20 mouse cellular contexts compared by ENCODE assay signal in the genomic region with DNA sequence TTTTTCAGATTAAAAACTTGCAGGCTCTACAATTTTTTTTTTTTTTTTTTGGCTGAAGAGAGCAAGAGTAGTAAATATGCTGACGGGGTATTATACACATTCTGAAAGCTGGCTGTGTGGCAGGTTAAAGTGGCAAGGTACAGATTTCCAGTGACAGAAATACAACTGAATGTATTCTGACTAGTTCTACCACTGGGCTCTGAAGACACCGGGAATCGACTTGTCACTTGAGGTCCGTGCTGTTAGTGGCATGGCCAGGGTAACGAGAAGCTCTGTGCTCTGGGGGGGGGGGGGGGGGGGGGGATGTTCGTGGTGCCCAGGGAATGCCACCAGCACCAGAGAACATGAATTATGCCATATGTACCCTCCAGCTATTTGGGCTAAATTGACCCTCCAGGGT.
A peak's percentile ranks its signal among the peaks of the same experiment; 100 is the strongest.
DNase-seq lines count a peak whose midpoint lies in the region; ATAC-seq and TF ChIP-seq lines count a peak whose summit lies in the region.
"Had no signal": no experiment of that assay in that cellular context is flagged by ENCODE, and none has a peak within 500 bp of the region (broad histone marks: within the 10 kb centered on the region; RNA-seq: fewer than 3 reads in every experiment).

No protein-coding gene starts in this region.

- no peaks in the 10 kb centered on the region for H3K36me3 ChIP-seq in forebrain, postnatal 0 days (ENCODE audit: insufficient read depth)
- H3K36me3 ChIP-seq in forebrain, embryonic 14.5 days (ENCODE audit: control insufficient read depth, insufficient read depth, low read length): no peaks in the 10 kb centered on the region
- H3K36me3 ChIP-seq in CH12.LX (replicated peaks in 1 of 2; ENCODE audit: control insufficient read depth in 1 of 2, insufficient read depth in 1 of 2, low read length in 1 of 2): no peaks in the 10 kb centered on the region
- H3K36me3 ChIP-seq in embryonic facial prominence, embryonic 10.5 days (replicated peaks): no peaks in the 10 kb centered on the region
- no peaks in the 10 kb centered on the region for H3K36me3 ChIP-seq in midbrain, embryonic 15.5 days (replicated peaks)
- H3K36me3 ChIP-seq in kidney, embryonic 15.5 days: no peaks in the 10 kb centered on the region
- H3K36me3 ChIP-seq in intestine, embryonic 15.5 days: no peaks in the 10 kb centered on the region
- H3K36me3 ChIP-seq: embryonic facial prominence, embryonic 13.5 days; heart, embryonic 15.5 days; liver, embryonic 13.5 days had no signal

- DNase-seq in forebrain, postnatal 0 days: peak; percentile 14
- no peak for DNase-seq in forebrain, embryonic 14.5 days (ENCODE audit: low spot score)
- no peak for DNase-seq in CH12.LX (ENCODE audit: extremely low read depth)
- DNase-seq in embryonic facial prominence, embryonic 10.5 days (ENCODE audit: low spot score): no peak
- DNase-seq: adrenal gland, adult 2 months; cerebellum, adult 18-20 months; gastrocnemius, adult 2 months; heart, postnatal 36 days; kidney, postnatal 4 days; liver, embryonic 13.5 days; lung, adult 2 months; lung, postnatal 14 days; right cerebral cortex, postnatal 14 days; spleen, adult 18-20 months had no signal

- no peaks in the 10 kb centered on the region for H3K79me2 ChIP-seq in CH12.LX (replicated peaks; ENCODE audit: control insufficient read depth, extremely low read depth, insufficient read depth, poor library complexity, severe bottlenecking)

- no peaks in the 10 kb centered on the region for H3K9me3 ChIP-seq in forebrain, postnatal 0 days (ENCODE audit: low read length)
- no peaks in the 10 kb centered on the region for H3K9me3 ChIP-seq in forebrain, embryonic 14.5 days (replicated peaks; ENCODE audit: control insufficient read depth, low read length)
- no peaks in the 10 kb centered on the region for H3K9me3 ChIP-seq in CH12.LX (replicated peaks; ENCODE audit: low read length)
- no peaks in the 10 kb centered on the region for H3K9me3 ChIP-seq in embryonic facial prominence, embryonic 10.5 days
- H3K9me3 ChIP-seq in midbrain, embryonic 15.5 days: no peaks in the 10 kb centered on the region
- H3K9me3 ChIP-seq in kidney, embryonic 15.5 days (replicated peaks): no peaks in the 10 kb centered on the region
- H3K9me3 ChIP-seq in intestine, embryonic 15.5 days: no peaks in the 10 kb centered on the region
- H3K9me3 ChIP-seq: embryonic facial prominence, embryonic 13.5 days; heart, embryonic 15.5 days; liver, embryonic 13.5 days had no signal

- dilution Hi-C loops in CH12.LX (cut with MboI; ENCODE audit: extremely low pct_ligation_motif_present, extremely low pct_unique_long_range_greater_than_20kb, low sequenced_read_pairs): no loop called here

- in situ Hi-C loops in CH12.LX (cut with MboI; ENCODE audit: low pct_ligation_motif_present, low pct_unique_long_range_greater_than_20kb, low sequenced_read_pairs): loop anchor here (25.0 kb wide), 1 partner anchor 337 kb away; no protein-coding TSS in a partner anchor

- H3K9ac ChIP-seq in forebrain, postnatal 0 days: no peak overlapping the region
- no peak overlapping the region for H3K9ac ChIP-seq in forebrain, embryonic 14.5 days (ENCODE audit: low read length)
- H3K9ac ChIP-seq in CH12.LX (ENCODE audit: insufficient read depth, low read depth): no peak overlapping the region
- H3K9ac ChIP-seq in midbrain, embryonic 15.5 days: 0 out of 2 replicates have a peak overlapping the region, but pooled peaks have one; percentile 8
- H3K9ac ChIP-seq in kidney, embryonic 15.5 days: no peak overlapping the region
- H3K9ac ChIP-seq in intestine, embryonic 15.5 days: no peak overlapping the region
- H3K9ac ChIP-seq: embryonic facial prominence, embryonic 13.5 days; heart, embryonic 15.5 days; liver, embryonic 13.5 days had no signal

- no peaks in the 10 kb centered on the region for H3K27me3 ChIP-seq in forebrain, postnatal 0 days (ENCODE audit: insufficient read depth, low read length)
- no peaks in the 10 kb centered on the region for H3K27me3 ChIP-seq in forebrain, embryonic 14.5 days (replicated peaks; ENCODE audit: control insufficient read depth, insufficient read depth, low read length)
- no peaks in the 10 kb centered on the region for H3K27me3 ChIP-seq in CH12.LX (replicated peaks)
- no peaks in the 10 kb centered on the region for H3K27me3 ChIP-seq in embryonic facial prominence, embryonic 10.5 days (replicated peaks; ENCODE audit: low read depth, poor library complexity, severe bottlenecking)
- no peaks in the 10 kb centered on the region for H3K27me3 ChIP-seq in midbrain, embryonic 15.5 days (replicated peaks)
- H3K27me3 ChIP-seq in kidney, embryonic 15.5 days: no peaks in the 10 kb centered on the region
- no peaks in the 10 kb centered on the region for H3K27me3 ChIP-seq in intestine, embryonic 15.5 days (replicated peaks)
- H3K27me3 ChIP-seq: embryonic facial prominence, embryonic 13.5 days; heart, embryonic 15.5 days; liver, embryonic 13.5 days had no signal

- no peak for ATAC-seq in forebrain, postnatal 0 days
- no peak for ATAC-seq in forebrain, embryonic 14.5 days
- peak; percentile 54; the same call in 1 of the 2 replicates for ATAC-seq in midbrain, embryonic 15.5 days (replicated peaks)
- ATAC-seq in kidney, embryonic 15.5 days (replicated peaks; ENCODE audit: low FRiP score): no peak
- ATAC-seq in intestine, embryonic 15.5 days: no peak

- no peak for TF ChIP-seq CTCF in forebrain, postnatal 0 days (IDR thresholded peaks at IDR 0.05; ENCODE audit: low read depth)
- no peak for TF ChIP-seq CTCF in CH12.LX (conservative IDR thresholded peaks at IDR 0.05 in 1 of 2, IDR thresholded peaks at IDR 0.05 in 1 of 2; ENCODE audit: low read depth in 2 of 2, low read length in 2 of 2)

- H3K27ac ChIP-seq in forebrain, postnatal 0 days (ENCODE audit: low read depth, low read length): peak overlapping the region; percentile 67
- no peak overlapping the region for H3K27ac ChIP-seq in forebrain, embryonic 14.5 days (ENCODE audit: low read depth, low read length)
- H3K27ac ChIP-seq in CH12.LX (ENCODE audit: insufficient read depth, low read depth): no peak overlapping the region
- H3K27ac ChIP-seq in embryonic facial prominence, embryonic 10.5 days (replicated peaks): peak overlapping the region; percentile 75; the same call in 1 of the 2 replicates
- H3K27ac ChIP-seq in midbrain, embryonic 15.5 days: peak overlapping the region; percentile 67
- H3K27ac ChIP-seq in kidney, embryonic 15.5 days: no peak overlapping the region
- H3K27ac ChIP-seq in intestine, embryonic 15.5 days: no peak overlapping the region
- H3K27ac ChIP-seq: embryonic facial prominence, embryonic 13.5 days; gastrocnemius, adult 2 months; heart, embryonic 15.5 days; liver, embryonic 13.5 days had no signal

- no peak for TF ChIP-seq EP300 in CH12.LX (IDR thresholded peaks at IDR 0.05; ENCODE audit: low read length)

- no peak overlapping the region for H3K4me2 ChIP-seq in forebrain, postnatal 0 days (ENCODE audit: low read depth)
- H3K4me2 ChIP-seq in forebrain, embryonic 14.5 days (ENCODE audit: low read length): no peak overlapping the region
- H3K4me2 ChIP-seq in CH12.LX (ENCODE audit: insufficient read depth, low read depth, poor library complexity, severe bottlenecking): 0 out of 2 replicates have a peak overlapping the region, but pooled peaks have one; percentile 32
- H3K4me2 ChIP-seq in midbrain, embryonic 15.5 days: no peak overlapping the region
- no peak overlapping the region for H3K4me2 ChIP-seq in kidney, embryonic 15.5 days
- H3K4me2 ChIP-seq in intestine, embryonic 15.5 days (replicated peaks): no peak overlapping the region
- H3K4me2 ChIP-seq: embryonic facial prominence, embryonic 13.5 days; heart, embryonic 15.5 days; liver, embryonic 13.5 days had no signal

- no peak overlapping the region for H3K4me3 ChIP-seq in forebrain, postnatal 0 days (ENCODE audit: low read depth, low read length)
- H3K4me3 ChIP-seq in forebrain, embryonic 14.5 days (ENCODE audit: low read depth, low read length): no peak overlapping the region
- no peak overlapping the region for H3K4me3 ChIP-seq in CH12.LX (replicated peaks in 1 of 3; ENCODE audit: low read depth in 2 of 3, low read length in 2 of 3, poor library complexity in 1 of 3)
- H3K4me3 ChIP-seq in embryonic facial prominence, embryonic 10.5 days: no peak overlapping the region
- H3K4me3 ChIP-seq in midbrain, embryonic 15.5 days: no peak overlapping the region
- no peak overlapping the region for H3K4me3 ChIP-seq in kidney, embryonic 15.5 days (replicated peaks)
- no peak overlapping the region for H3K4me3 ChIP-seq in intestine, embryonic 15.5 days (replicated peaks)
- H3K4me3 ChIP-seq: embryonic facial prominence, embryonic 13.5 days; erythroblast, embryonic 14.5 days; gastrocnemius, adult 2 months; heart, embryonic 15.5 days; liver, embryonic 13.5 days had no signal

- TF ChIP-seq POLR2A in CH12.LX (IDR thresholded peaks at IDR 0.05; ENCODE audit: low read depth, low read length): no peak

- 40% methylated on average over 6 of the region's 6 CpGs for WGBS in forebrain, postnatal 0 days
- 50% methylated on average over 6 of the region's 6 CpGs for WGBS in forebrain, embryonic 14.5 days
- 66% methylated on average over 6 of the region's 6 CpGs for WGBS in embryonic facial prominence, embryonic 10.5 days
- 42% methylated on average over 6 of the region's 6 CpGs for WGBS in midbrain, embryonic 15.5 days
- WGBS in kidney, embryonic 15.5 days: 76% methylated on average over 6 of the region's 6 CpGs
- WGBS in intestine, embryonic 15.5 days: 70% methylated on average over 5 of the region's 6 CpGs

- no peak for TF ChIP-seq RAD21 in CH12.LX (IDR thresholded peaks at IDR 0.05; ENCODE audit: low read depth, low read length)

- H3K4me1 ChIP-seq in forebrain, postnatal 0 days (ENCODE audit: insufficient read depth): peaks cover 5% of the 10 kb centered on the region; the same call in 1 of the 2 replicates
- peaks cover 4% of the 10 kb centered on the region for H3K4me1 ChIP-seq in forebrain, embryonic 14.5 days (ENCODE audit: control insufficient read depth, insufficient read depth, low read length)
- H3K4me1 ChIP-seq in CH12.LX (ENCODE audit: control insufficient read depth in 1 of 2, insufficient read depth in 2 of 2): peaks cover 4 to 11% of the 10 kb centered on the region in 2 experiments; a peak in 3 of 4 replicates
- peaks cover 25% of the 10 kb centered on the region for H3K4me1 ChIP-seq in embryonic facial prominence, embryonic 10.5 days
- H3K4me1 ChIP-seq in midbrain, embryonic 15.5 days: peaks cover 21% of the 10 kb centered on the region
- 0 out of 2 replicates have a peak, but pooled peaks cover 4% of the 10 kb centered on the region for H3K4me1 ChIP-seq in kidney, embryonic 15.5 days
- no peaks in the 10 kb centered on the region for H3K4me1 ChIP-seq in intestine, embryonic 15.5 days (replicated peaks)
- H3K4me1 ChIP-seq: liver, embryonic 13.5 days had no signal

TF ChIP-seq in CH12.LX, 34 proteins besides CTCF, POLR2A, EP300 and RAD21 (continues in another document):
- TF ChIP-seq TCF12 (IDR thresholded peaks at IDR 0.05; ENCODE audit: low read depth, low read length) (no peak), JUND (conservative IDR thresholded peaks at IDR 0.05; ENCODE audit: low read depth, low read length) (no peak), E2F4 (IDR thresholded peaks at IDR 0.05; ENCODE audit: insufficient replicate concordance, low read depth, low read length) (no peak), ZNF384 (IDR thresholded peaks at IDR 0.05; ENCODE audit: low read depth, low read length) (no peak), RCOR1 (conservative IDR thresholded peaks at IDR 0.05; ENCODE audit: low read depth, low read length) (no peak), IRF4 (IDR thresholded peaks at IDR 0.05; ENCODE audit: low read depth, low read length) (no peak)

Comparison
In these comparisons a context has a peak if more than half of its experiments do, and no peak if none do; other contexts are left out.
1. H3K27ac ChIP-seq: peak in forebrain, postnatal 0 days (single experiment), embryonic facial prominence, embryonic 10.5 days (single experiment) and midbrain, embryonic 15.5 days (single experiment); none in forebrain, embryonic 14.5 days (single experiment), CH12.LX (single experiment), kidney, embryonic 15.5 days (single experiment) and intestine, embryonic 15.5 days (single experiment).